Mouse (Mus musculus) liver, embryonic 14.5 days (tissue): Measurements from ENCODE around the gene Itfg2.

Source experiments
- CTCF ChIP-seq: IDR thresholded peaks from 2 replicates; pipeline ENCODE4 v1.5.1; 2016; ENCODE audit warnings: antibody characterized with exemption, low read depth, control low read depth
- EP300 ChIP-seq: IDR thresholded peaks from 2 replicates; pipeline ENCODE4 v1.6.1; 2016; ENCODE audit warnings: antibody characterized with exemption, low read depth

- TF ChIP-seq CTCF = no peak
- no peak for TF ChIP-seq EP300
Measured at GRCm38 (mm10) chr6:128398996-128399395, 25.7 kb downstream of the Itfg2 start, which contains the start of gene Nrip2.
